Mouse (Mus musculus): ENCODE data around the gene Clcc1. TPM values are rescaled to one million over a fixed set of nuclear protein-coding genes. Genes with fewer than 3 reads are reported as not detected.
A peak's percentile ranks its signal among the peaks of the same experiment; 100 is the strongest.

Gene Clcc1
- polyA plus RNA-seq, 1 experiment from 2014 or later: 51.4 TPM

GRCm38 (mm10) chr3:108689446-108689845, 35.7 kb downstream of the Clcc1 start:
- DNase-seq (ENCODE audit: low spot score): peak; percentile 4
- ATAC-seq: no peak
- Histone ChIP-seq H3K36me3 (ENCODE audit: control insufficient read depth, insufficient read depth, low read length) (peaks cover 45% of the 10 kb centered on the region), H3K27ac (ENCODE audit: low read depth, low read length) (no peak overlapping the region; the same call in 1 of the 2 replicates), H3K9me3 (replicated peaks; ENCODE audit: control insufficient read depth, low read length) (no peaks in the 10 kb centered on the region), H3K27me3 (replicated peaks; ENCODE audit: control insufficient read depth, insufficient read depth, low read length) (no peaks in the 10 kb centered on the region), H3K9ac (ENCODE audit: low read length) (no peak overlapping the region), H3K4me1 (ENCODE audit: control insufficient read depth, insufficient read depth, low read length) (no peaks in the 10 kb centered on the region; the same call in 1 of the 2 replicates), H3K4me2 (ENCODE audit: low read length) (no peak overlapping the region), H3K4me3 (ENCODE audit: low read depth, low read length) (no peak overlapping the region)
- 57% methylated on average over 8 of the region's 8 CpGs for WGBS

DNA sequence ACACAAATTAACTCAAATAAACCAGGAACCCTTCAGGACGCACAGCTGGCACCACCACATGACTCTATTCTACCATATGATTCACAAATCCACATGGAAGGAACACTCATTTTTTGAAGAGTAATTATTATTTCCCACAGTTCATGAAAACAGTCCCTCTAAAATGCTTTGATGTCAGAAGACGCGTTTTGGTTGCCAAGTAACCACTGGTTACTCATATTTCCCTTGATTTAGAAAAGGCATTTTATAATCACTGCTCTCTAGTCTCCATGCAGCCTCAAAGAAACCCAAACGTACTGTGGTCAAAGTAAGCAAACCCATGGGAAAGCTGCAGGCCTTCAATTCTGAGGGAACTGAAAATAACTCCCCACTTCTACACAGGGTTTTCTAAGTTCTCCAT, 36.3 kb downstream of the Clcc1 start:
- WGBS: 69% methylated on average over 4 of the region's 4 CpGs
- Histone ChIP-seq H3K9ac (ENCODE audit: low read length) (no peak overlapping the region), H3K4me2 (ENCODE audit: low read length) (no peak overlapping the region), H3K9me3 (replicated peaks; ENCODE audit: control insufficient read depth, low read length) (no peaks in the 10 kb centered on the region), H3K27me3 (replicated peaks; ENCODE audit: control insufficient read depth, insufficient read depth, low read length) (no peaks in the 10 kb centered on the region), H3K27ac (ENCODE audit: low read depth, low read length) (no peak overlapping the region), H3K36me3 (ENCODE audit: control insufficient read depth, insufficient read depth, low read length) (peaks cover 46% of the 10 kb centered on the region), H3K4me1 (ENCODE audit: control insufficient read depth, insufficient read depth, low read length) (no peaks in the 10 kb centered on the region; the same call in 1 of the 2 replicates), H3K4me3 (ENCODE audit: low read depth, low read length) (no peak overlapping the region)
- ATAC-seq (no peak), DNase-seq (ENCODE audit: low spot score) (peak; percentile 27)

DNA sequence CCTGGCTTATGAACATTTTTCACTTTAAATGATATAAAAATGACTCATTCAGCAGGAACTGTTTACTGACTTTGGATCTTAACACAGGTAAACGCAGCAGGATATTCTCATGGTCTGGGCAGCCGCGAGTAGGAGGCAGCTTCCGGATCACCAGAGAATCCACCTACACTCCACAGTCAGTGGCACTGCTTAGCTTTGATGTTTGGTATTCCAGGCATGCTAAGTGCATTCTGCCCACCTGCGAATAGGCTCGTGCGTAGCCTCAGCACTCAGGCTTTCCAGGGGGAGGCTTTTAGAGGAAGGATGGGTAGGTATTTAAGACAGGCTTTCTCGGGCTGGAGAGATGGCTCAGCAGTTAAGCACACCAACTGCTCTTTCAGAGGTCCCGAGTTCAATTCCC, 40.6 kb downstream of the Clcc1 start:
- Histone ChIP-seq H3K9me3 (replicated peaks; ENCODE audit: control insufficient read depth, low read length) (no peaks in the 10 kb centered on the region), H3K27me3 (replicated peaks; ENCODE audit: control insufficient read depth, insufficient read depth, low read length) (no peaks in the 10 kb centered on the region), H3K36me3 (ENCODE audit: control insufficient read depth, insufficient read depth, low read length) (peaks cover 51% of the 10 kb centered on the region), H3K27ac (ENCODE audit: low read depth, low read length) (no peak overlapping the region), H3K4me1 (ENCODE audit: control insufficient read depth, insufficient read depth, low read length) (no peaks in the 10 kb centered on the region; the same call in 1 of the 2 replicates), H3K4me2 (ENCODE audit: low read length) (no peak overlapping the region), H3K9ac (ENCODE audit: low read length) (no peak overlapping the region), H3K4me3 (ENCODE audit: low read depth, low read length) (no peak overlapping the region)
- 93% methylated on average over 9 of the region's 9 CpGs for WGBS
- DNase-seq (ENCODE audit: low spot score) (no peak), ATAC-seq (no peak)

DNA sequence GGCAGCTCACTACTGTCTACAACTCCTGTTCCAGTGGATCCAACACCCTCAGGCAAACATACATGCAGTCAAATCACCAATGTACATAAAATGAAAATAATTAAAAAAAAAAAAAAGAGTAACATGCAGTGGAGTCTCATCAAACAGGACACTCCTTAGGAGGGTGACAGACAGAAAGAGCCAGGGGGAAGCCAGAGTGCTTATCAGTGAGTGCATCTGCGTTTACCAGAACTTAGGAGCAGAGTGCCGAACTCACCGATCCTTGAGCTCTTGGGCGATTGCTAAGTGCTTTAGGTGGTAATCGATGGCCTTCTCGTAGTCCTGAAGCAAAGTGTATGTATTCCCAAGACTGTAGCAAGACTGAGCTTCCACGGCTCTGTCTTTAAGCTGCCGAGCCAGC, 44.9 kb downstream of the Clcc1 start:
- peaks cover 77% of the 10 kb centered on the region for H3K36me3 ChIP-seq (ENCODE audit: control insufficient read depth, insufficient read depth, low read length)
- DNase-seq (ENCODE audit: low spot score): no peak
- H3K4me1 ChIP-seq (ENCODE audit: control insufficient read depth, insufficient read depth, low read length): no peaks in the 10 kb centered on the region
- ATAC-seq: no peak
- H3K9me3 ChIP-seq (replicated peaks; ENCODE audit: control insufficient read depth, low read length): no peaks in the 10 kb centered on the region
- H3K4me3 ChIP-seq (ENCODE audit: low read depth, low read length): no peak overlapping the region
- WGBS: 95% methylated on average over 8 of the region's 8 CpGs
- no peak overlapping the region for H3K27ac ChIP-seq (ENCODE audit: low read depth, low read length)
- H3K27me3 ChIP-seq (replicated peaks; ENCODE audit: control insufficient read depth, insufficient read depth, low read length): no peaks in the 10 kb centered on the region
- H3K4me2 ChIP-seq (ENCODE audit: low read length): no peak overlapping the region
- no peak overlapping the region for H3K9ac ChIP-seq (ENCODE audit: low read length)

DNA sequence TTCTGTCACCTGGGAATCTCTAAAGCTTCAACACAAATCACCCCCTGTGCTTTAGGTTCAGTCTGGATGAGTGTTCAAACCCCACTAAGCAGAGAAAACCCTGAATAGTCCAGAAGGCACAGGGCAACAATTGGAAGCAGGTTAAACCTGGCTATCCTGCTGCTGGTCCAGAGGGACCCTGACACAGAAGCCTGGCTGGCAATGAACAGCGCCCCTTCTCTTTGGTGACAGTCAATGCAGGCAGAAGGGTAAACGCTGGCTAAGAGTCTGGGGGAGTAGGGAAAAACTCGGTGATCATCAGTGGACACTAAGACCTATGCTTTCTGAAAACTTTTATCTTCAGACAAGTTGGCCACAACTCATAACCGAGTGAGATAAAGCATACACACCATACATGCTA, 46.1 kb downstream of the Clcc1 start:
- H3K27me3 ChIP-seq (replicated peaks; ENCODE audit: control insufficient read depth, insufficient read depth, low read length): no peaks in the 10 kb centered on the region
- WGBS: 94% methylated on average over 4 of the region's 4 CpGs
- no peak overlapping the region for H3K9ac ChIP-seq (ENCODE audit: low read length)
- DNase-seq (ENCODE audit: low spot score) (no peak), ATAC-seq (no peak)
- no peak overlapping the region for H3K27ac ChIP-seq (ENCODE audit: low read depth, low read length)
- peaks cover 70% of the 10 kb centered on the region for H3K36me3 ChIP-seq (ENCODE audit: control insufficient read depth, insufficient read depth, low read length)
- H3K4me3 ChIP-seq (ENCODE audit: low read depth, low read length): no peak overlapping the region
- H3K4me2 ChIP-seq (ENCODE audit: low read length): no peak overlapping the region
- H3K4me1 ChIP-seq (ENCODE audit: control insufficient read depth, insufficient read depth, low read length): no peaks in the 10 kb centered on the region
- no peaks in the 10 kb centered on the region for H3K9me3 ChIP-seq (replicated peaks; ENCODE audit: control insufficient read depth, low read length)

- 85% methylated on average over 1 of the region's 1 CpGs for WGBS
- no peak overlapping the region for H3K27ac ChIP-seq (ENCODE audit: low read depth, low read length)
- no peaks in the 10 kb centered on the region for H3K9me3 ChIP-seq (replicated peaks; ENCODE audit: control insufficient read depth, low read length)
- H3K27me3 ChIP-seq (replicated peaks; ENCODE audit: control insufficient read depth, insufficient read depth, low read length): no peaks in the 10 kb centered on the region
- H3K4me2 ChIP-seq (ENCODE audit: low read length): no peak overlapping the region
- ATAC-seq (no peak), DNase-seq (ENCODE audit: low spot score) (peak; percentile 64)
- H3K4me1 ChIP-seq (ENCODE audit: control insufficient read depth, insufficient read depth, low read length): no peaks in the 10 kb centered on the region
- peaks cover 61% of the 10 kb centered on the region for H3K36me3 ChIP-seq (ENCODE audit: control insufficient read depth, insufficient read depth, low read length)
- H3K4me3 ChIP-seq (ENCODE audit: low read depth, low read length): no peak overlapping the region
- no peak overlapping the region for H3K9ac ChIP-seq (ENCODE audit: low read length)
Measured at GRCm38 (mm10) chr3:108701256-108701655, 47.5 kb downstream of the Clcc1 start.

- no peak overlapping the region for H3K9ac ChIP-seq (ENCODE audit: low read length)
- peaks cover 49% of the 10 kb centered on the region for H3K36me3 ChIP-seq (ENCODE audit: control insufficient read depth, insufficient read depth, low read length)
- H3K4me1 ChIP-seq (ENCODE audit: control insufficient read depth, insufficient read depth, low read length): no peaks in the 10 kb centered on the region
- H3K27me3 ChIP-seq (replicated peaks; ENCODE audit: control insufficient read depth, insufficient read depth, low read length): no peaks in the 10 kb centered on the region
- ATAC-seq (no peak), DNase-seq (ENCODE audit: low spot score) (no peak)
- no peak overlapping the region for H3K4me3 ChIP-seq (ENCODE audit: low read depth, low read length)
- H3K27ac ChIP-seq (ENCODE audit: low read depth, low read length): no peak overlapping the region
- H3K9me3 ChIP-seq (replicated peaks; ENCODE audit: control insufficient read depth, low read length): no peaks in the 10 kb centered on the region
- H3K4me2 ChIP-seq (ENCODE audit: low read length): no peak overlapping the region
- WGBS: 96% methylated on average over 8 of the region's 8 CpGs
Measured at GRCm38 (mm10) chr3:108702789-108703188, 49.1 kb downstream of the Clcc1 start.

- Histone ChIP-seq H3K27me3 (replicated peaks; ENCODE audit: control insufficient read depth, insufficient read depth, low read length) (no peaks in the 10 kb centered on the region), H3K27ac (ENCODE audit: low read depth, low read length) (no peak overlapping the region), H3K9ac (ENCODE audit: low read length) (no peak overlapping the region), H3K9me3 (replicated peaks; ENCODE audit: control insufficient read depth, low read length) (no peaks in the 10 kb centered on the region), H3K4me1 (ENCODE audit: control insufficient read depth, insufficient read depth, low read length) (peaks cover 4% of the 10 kb centered on the region; the same call in 1 of the 2 replicates), H3K36me3 (ENCODE audit: control insufficient read depth, insufficient read depth, low read length) (no peaks in the 10 kb centered on the region), H3K4me2 (ENCODE audit: low read length) (no peak overlapping the region), H3K4me3 (ENCODE audit: low read depth, low read length) (no peak overlapping the region)
- WGBS: 95% methylated on average over 5 of the region's 5 CpGs
- no peak for DNase-seq (ENCODE audit: low spot score)
- no peak for ATAC-seq
Measured at GRCm38 (mm10) chr3:108711296-108711695, 57.6 kb downstream of the Clcc1 start.

GRCm38 (mm10) chr3:108713065-108713675, 59.5 kb downstream of the Clcc1 start:
- 36% methylated on average over 3 of the region's 3 CpGs for WGBS
- H3K36me3 ChIP-seq (ENCODE audit: control insufficient read depth, insufficient read depth, low read length): no peaks in the 10 kb centered on the region
- peaks cover 4% of the 10 kb centered on the region; the same call in 1 of the 2 replicates for H3K4me1 ChIP-seq (ENCODE audit: control insufficient read depth, insufficient read depth, low read length)
- no peak overlapping the region for H3K4me3 ChIP-seq (ENCODE audit: low read depth, low read length)
- no peak overlapping the region for H3K9ac ChIP-seq (ENCODE audit: low read length)
- H3K27me3 ChIP-seq (replicated peaks; ENCODE audit: control insufficient read depth, insufficient read depth, low read length): no peaks in the 10 kb centered on the region
- ATAC-seq: no peak
- no peak overlapping the region for H3K4me2 ChIP-seq (ENCODE audit: low read length)
- no peak overlapping the region for H3K27ac ChIP-seq (ENCODE audit: low read depth, low read length)
- peak; percentile 20 for DNase-seq (ENCODE audit: low spot score)
- H3K9me3 ChIP-seq (replicated peaks; ENCODE audit: control insufficient read depth, low read length): no peaks in the 10 kb centered on the region
